Mouse (Mus musculus): ENCODE measurements around the gene Rab34. TPM values are rescaled to one million over a fixed set of nuclear protein-coding genes. Genes with fewer than 3 reads are reported as not detected.

Gene Rab34
- polyA plus RNA-seq, 1 experiment from 2014 or later, result 61.5 TPM

GRCm38 (mm10) chr11:78213086-78213817 is 25.0 kb downstream of the Rab34 start:
- no peak overlapping the region for H3K9ac ChIP-seq (replicated peaks; ENCODE audit: low read depth, low read length)
- H3K9me3 ChIP-seq (ENCODE audit: control insufficient read depth, low read length), result no peaks in the 10 kb centered on the region
- H3K36me3 ChIP-seq (ENCODE audit: control insufficient read depth, insufficient read depth, low read length), result peaks cover 92% of the 10 kb centered on the region
- H3K4me1 ChIP-seq (ENCODE audit: control insufficient read depth, insufficient read depth, low read length), result no peaks in the 10 kb centered on the region
- ATAC-seq (ENCODE audit: low read depth), result no peak
- H3K4me2 ChIP-seq (ENCODE audit: low read depth, low read length), result no peak overlapping the region
- 97% methylated on average over 14 of the region's 14 CpGs for WGBS
- H3K27ac ChIP-seq (ENCODE audit: low read depth, low read length), result no peak overlapping the region
- H3K27me3 ChIP-seq (ENCODE audit: control insufficient read depth, insufficient read depth, low read length), result no peaks in the 10 kb centered on the region
- no peak overlapping the region for H3K4me3 ChIP-seq (ENCODE audit: low read depth, low read length)

GRCm38 (mm10) chr11:78215709-78216317 is 27.6 kb downstream of the Rab34 start:
- Histone ChIP-seq H3K9me3 (ENCODE audit: control insufficient read depth, low read length) (no peaks in the 10 kb centered on the region), H3K4me2 (ENCODE audit: low read depth, low read length) (no peak overlapping the region), H3K27me3 (ENCODE audit: control insufficient read depth, insufficient read depth, low read length) (no peaks in the 10 kb centered on the region), H3K4me1 (ENCODE audit: control insufficient read depth, insufficient read depth, low read length) (no peaks in the 10 kb centered on the region), H3K27ac (ENCODE audit: low read depth, low read length) (0 out of 2 replicates have a peak overlapping the region, but pooled peaks have one; percentile 28), H3K9ac (replicated peaks; ENCODE audit: low read depth, low read length) (no peak overlapping the region), H3K36me3 (ENCODE audit: control insufficient read depth, insufficient read depth, low read length) (peaks cover 88% of the 10 kb centered on the region), H3K4me3 (ENCODE audit: low read depth, low read length) (no peak overlapping the region)
- WGBS, result 68% methylated on average over 11 of the region's 11 CpGs
- peak; percentile 60; the same call in 1 of the 2 replicates for ATAC-seq (ENCODE audit: low read depth)

GRCm38 (mm10) chr11:78223586-78223985 is 35.4 kb downstream of the Rab34 start:
- WGBS, result 95% methylated on average over 4 of the region's 4 CpGs
- Histone ChIP-seq H3K4me3 (ENCODE audit: low read depth, low read length) (no peak overlapping the region), H3K9me3 (ENCODE audit: control insufficient read depth, low read length) (no peaks in the 10 kb centered on the region), H3K4me1 (ENCODE audit: control insufficient read depth, insufficient read depth, low read length) (no peaks in the 10 kb centered on the region), H3K27me3 (ENCODE audit: control insufficient read depth, insufficient read depth, low read length) (no peaks in the 10 kb centered on the region), H3K9ac (replicated peaks; ENCODE audit: low read depth, low read length) (no peak overlapping the region), H3K27ac (ENCODE audit: low read depth, low read length) (no peak overlapping the region), H3K36me3 (ENCODE audit: control insufficient read depth, insufficient read depth, low read length) (peaks cover 87% of the 10 kb centered on the region), H3K4me2 (ENCODE audit: low read depth, low read length) (no peak overlapping the region)
- ATAC-seq (ENCODE audit: low read depth), result no peak

GRCm38 (mm10) chr11:78231518-78231917 is 43.3 kb downstream of the Rab34 start:
- H3K27ac ChIP-seq (ENCODE audit: low read depth, low read length), result no peak overlapping the region
- H3K27me3 ChIP-seq (ENCODE audit: control insufficient read depth, insufficient read depth, low read length), result no peaks in the 10 kb centered on the region
- ATAC-seq (ENCODE audit: low read depth), result no peak
- H3K4me1 ChIP-seq (ENCODE audit: control insufficient read depth, insufficient read depth, low read length), result no peaks in the 10 kb centered on the region
- no peaks in the 10 kb centered on the region for H3K9me3 ChIP-seq (ENCODE audit: control insufficient read depth, low read length)
- WGBS, result 97% methylated on average over 6 of the region's 6 CpGs
- peaks cover 66% of the 10 kb centered on the region for H3K36me3 ChIP-seq (ENCODE audit: control insufficient read depth, insufficient read depth, low read length)
- no peak overlapping the region for H3K4me3 ChIP-seq (ENCODE audit: low read depth, low read length)
- no peak overlapping the region for H3K4me2 ChIP-seq (ENCODE audit: low read depth, low read length)
- no peak overlapping the region for H3K9ac ChIP-seq (replicated peaks; ENCODE audit: low read depth, low read length)

GRCm38 (mm10) chr11:78240193-78240857 is 52.1 kb downstream of the Rab34 start:
- 84% methylated on average over 9 of the region's 9 CpGs for WGBS
- ATAC-seq (ENCODE audit: low read depth), result no peak
- Histone ChIP-seq H3K4me3 (ENCODE audit: low read depth, low read length) (no peak overlapping the region), H3K36me3 (ENCODE audit: control insufficient read depth, insufficient read depth, low read length) (peaks cover 14% of the 10 kb centered on the region; the same call in 1 of the 2 replicates), H3K27ac (ENCODE audit: low read depth, low read length) (no peak overlapping the region), H3K4me1 (ENCODE audit: control insufficient read depth, insufficient read depth, low read length) (peaks cover 6% of the 10 kb centered on the region), H3K4me2 (ENCODE audit: low read depth, low read length) (no peak overlapping the region), H3K9ac (replicated peaks; ENCODE audit: low read depth, low read length) (no peak overlapping the region), H3K9me3 (ENCODE audit: control insufficient read depth, low read length) (no peaks in the 10 kb centered on the region), H3K27me3 (ENCODE audit: control insufficient read depth, insufficient read depth, low read length) (no peaks in the 10 kb centered on the region)

Small RNAs within 50 kb of the gene (microRNA-seq; reads per million reads assigned to microRNA genes)
- not detected for gene Mir7653

Other genes starting within 250 kb of the Rab34 start
- gene Phf12, start 205.7 kb upstream of the Rab34 start, polyA plus RNA-seq (2014; fragmentation: Nextera tagmentation; extraction: Ambion mirVana), result 16.3 and 19.0 TPM in 2 replicates
- 55.6 and 58.6 TPM in 2 replicates for gene Dhrs13, start 156.2 kb upstream of the Rab34 start, polyA plus RNA-seq (2014; fragmentation: Nextera tagmentation; extraction: Ambion mirVana)
- gene Flot2, start 150.5 kb upstream of the Rab34 start, polyA plus RNA-seq (2014; fragmentation: Nextera tagmentation; extraction: Ambion mirVana), result 106 and 117 TPM in 2 replicates
- gene Eral1, start 108.0 kb upstream of the Rab34 start, polyA plus RNA-seq (2014; fragmentation: Nextera tagmentation; extraction: Ambion mirVana), result 30.4 and 33.6 TPM in 2 replicates
- 29.3 and 35.6 TPM in 2 replicates for gene Fam222b, start 93.8 kb upstream of the Rab34 start, polyA plus RNA-seq (2014; fragmentation: Nextera tagmentation; extraction: Ambion mirVana)
- 56.5 and 77.9 TPM in 2 replicates for gene Traf4, start 22.8 kb upstream of the Rab34 start, polyA plus RNA-seq (2014; fragmentation: Nextera tagmentation; extraction: Ambion mirVana)
- 3.9 and 6.1 TPM in 2 replicates for gene Nek8, start 11.8 kb upstream of the Rab34 start, polyA plus RNA-seq (2014; fragmentation: Nextera tagmentation; extraction: Ambion mirVana)
- gene Tlcd1, start 11.7 kb upstream of the Rab34 start, polyA plus RNA-seq (2014; fragmentation: Nextera tagmentation; extraction: Ambion mirVana), result 14.6 and 16.7 TPM in 2 replicates
- gene Rpl23a, start 4.8 kb upstream of the Rab34 start, polyA plus RNA-seq (2014; fragmentation: Nextera tagmentation; extraction: Ambion mirVana), result 906 and 951 TPM in 2 replicates
- gene Proca1, start 5.0 kb downstream of the Rab34 start, polyA plus RNA-seq (2014; fragmentation: Nextera tagmentation; extraction: Ambion mirVana), result 2.8 and 3.5 TPM in 2 replicates
- 98.1 and 107 TPM in 2 replicates for gene Sdf2, start 57.3 kb downstream of the Rab34 start, polyA plus RNA-seq (2014; fragmentation: Nextera tagmentation; extraction: Ambion mirVana)
- gene Supt6, start 57.6 kb downstream of the Rab34 start, polyA plus RNA-seq (2014; fragmentation: Nextera tagmentation; extraction: Ambion mirVana), result 22.3 and 32.0 TPM in 2 replicates
- gene 2610507B11Rik, start 73.3 kb downstream of the Rab34 start, polyA plus RNA-seq (2014; fragmentation: Nextera tagmentation; extraction: Ambion mirVana), result 63.2 and 73.7 TPM in 2 replicates
- 0.08 and 0.30 TPM in 2 replicates for gene BC030499, start 102.4 kb downstream of the Rab34 start, polyA plus RNA-seq (2014; fragmentation: Nextera tagmentation; extraction: Ambion mirVana)
- gene Spag5, start 113.1 kb downstream of the Rab34 start, polyA plus RNA-seq (2014; fragmentation: Nextera tagmentation; extraction: Ambion mirVana), result 3.4 and 3.5 TPM in 2 replicates
- gene Aldoc, start 134.5 kb downstream of the Rab34 start, polyA plus RNA-seq (2014; fragmentation: Nextera tagmentation; extraction: Ambion mirVana), result 245 and 350 TPM in 2 replicates
- gene Pigs, start 140.0 kb downstream of the Rab34 start, polyA plus RNA-seq (2014; fragmentation: Nextera tagmentation; extraction: Ambion mirVana), result 71.4 and 80.0 TPM in 2 replicates
- gene Unc119, start 155.1 kb downstream of the Rab34 start, polyA plus RNA-seq (2014; fragmentation: Nextera tagmentation; extraction: Ambion mirVana), result 74.8 and 91.5 TPM in 2 replicates
- not detected in 2 replicates for gene Foxn1, start 198.1 kb downstream of the Rab34 start, polyA plus RNA-seq (2014; fragmentation: Nextera tagmentation; extraction: Ambion mirVana)
- gene Slc13a2, start 233.8 kb downstream of the Rab34 start, polyA plus RNA-seq (2014; fragmentation: Nextera tagmentation; extraction: Ambion mirVana), result not detected in 2 replicates

Data from neural tube, embryonic 14.5 days (tissue).